14 mouse cellular contexts compared by ENCODE assay signal in the genomic region with DNA sequence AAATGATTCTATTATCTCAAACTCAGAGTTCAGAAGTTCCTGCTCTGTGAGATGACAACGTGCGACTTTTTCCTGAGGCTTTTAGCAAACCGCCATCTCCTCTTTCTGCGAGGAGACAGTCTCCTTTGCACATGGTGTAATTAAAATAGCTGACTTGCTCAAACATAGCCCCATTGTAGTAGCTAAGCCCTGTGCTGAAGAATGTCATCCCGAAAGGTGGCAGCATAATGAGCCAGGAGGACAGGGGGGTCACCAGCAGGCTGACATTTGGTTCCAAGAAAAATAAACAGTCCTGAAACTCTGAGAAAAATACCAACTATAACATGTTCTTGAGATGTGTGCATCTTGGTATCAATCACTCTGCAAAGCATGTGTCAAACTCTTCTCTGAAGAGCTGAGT.
"Had no signal": no experiment of that assay in that cellular context is flagged by ENCODE, and none has a peak within 500 bp of the region (broad histone marks: within the 10 kb centered on the region; RNA-seq: fewer than 3 reads in every experiment).

No protein-coding gene starts in this region.

- DNase-seq: kidney, adult 8-10 months; kidney, postnatal 25 days; layer of hippocampus, postnatal 36 days; lung, embryonic 14.5 days; lung, postnatal 10 days; lung, postnatal 4 days; right cerebral cortex, postnatal 14 days; thymus, adult 18-20 months; thymus, postnatal 25 days had no signal

- H3K27ac ChIP-seq: limb, embryonic 15.5 days; liver, embryonic 12.5 days; midbrain, embryonic 12.5 days; stomach, postnatal 0 days had no signal

- H3K4me2 ChIP-seq: limb, embryonic 15.5 days; liver, embryonic 12.5 days; lung, embryonic 14.5 days; midbrain, embryonic 12.5 days had no signal

- H3K36me3 ChIP-seq: limb, embryonic 15.5 days; liver, embryonic 12.5 days; midbrain, embryonic 12.5 days had no signal

- H3K9me3 ChIP-seq: limb, embryonic 15.5 days; liver, embryonic 12.5 days; midbrain, embryonic 12.5 days had no signal

- ATAC-seq: liver, embryonic 12.5 days; midbrain, embryonic 16.5 days had no signal

- H3K27me3 ChIP-seq: limb, embryonic 15.5 days; liver, embryonic 12.5 days; midbrain, embryonic 12.5 days had no signal

- H3K4me1 ChIP-seq: limb, embryonic 15.5 days; liver, embryonic 12.5 days; midbrain, embryonic 12.5 days had no signal

- H3K9ac ChIP-seq: limb, embryonic 15.5 days; liver, embryonic 12.5 days; lung, embryonic 14.5 days; midbrain, embryonic 12.5 days had no signal

- H3K4me3 ChIP-seq: limb, embryonic 15.5 days; liver, embryonic 12.5 days; midbrain, embryonic 12.5 days had no signal
